Mouse (Mus musculus) CH12.LX (cell line): ENCODE measurements around the gene Kif1bp.

Source experiments
- CTCF ChIP-seq, 2 experiments: IDR thresholded peaks in 1 of 2; conservative IDR thresholded peaks in 1 of 2; 2 replicates each; pipeline ENCODE4 v1.5.1; 2011 to 2012; ENCODE audit warnings: low read depth in 2 of 2, low read length in 2 of 2, improper control_type of control experiment in 1 of 2, inconsistent platforms in 1 of 2, mild to moderate bottlenecking in 1 of 2, moderate library complexity in 1 of 2
- ELF1 ChIP-seq: IDR thresholded peaks from 2 replicates; pipeline ENCODE4 v1.6.1; 2014; ENCODE audit warnings: low read depth, mild to moderate bottlenecking, inconsistent platforms, low read length, improper control_type of control experiment
- EP300 ChIP-seq: IDR thresholded peaks from 2 replicates; pipeline ENCODE4 v1.6.1; 2011; ENCODE audit warnings: low read length, improper control_type of control experiment
- ETS1 ChIP-seq: conservative IDR thresholded peaks from 2 replicates; pipeline ENCODE4 v1.6.1; 2012; ENCODE audit warnings: low read depth, mild to moderate bottlenecking, inconsistent platforms, low read length, improper control_type of control experiment, moderate library complexity
- JUND ChIP-seq: conservative IDR thresholded peaks from 2 replicates; pipeline ENCODE4 v1.6.1; 2011; ENCODE audit warnings: low read depth, low read length, improper control_type of control experiment
- MXI1 ChIP-seq: IDR thresholded peaks from 2 replicates; pipeline ENCODE4 v1.6.1; 2011; ENCODE audit warnings: mild to moderate bottlenecking, low read depth, low read length, improper control_type of control experiment
- POLR2A ChIP-seq: IDR thresholded peaks from 2 replicates; pipeline ENCODE4 v1.6.1; 2011; ENCODE audit warnings: low read depth, mild to moderate bottlenecking, improper control_type of control experiment, low read length
- POLR2AphosphoS2 ChIP-seq: IDR thresholded peaks from 2 replicates; pipeline ENCODE4 v1.6.1; 2011; ENCODE audit warnings: low read depth, low read length, improper control_type of control experiment
- RAD21 ChIP-seq: IDR thresholded peaks from 2 replicates; pipeline ENCODE4 v1.6.1; 2011; ENCODE audit warnings: low read depth, mild to moderate bottlenecking, low read length, improper control_type of control experiment, moderate library complexity
- UBTF ChIP-seq: IDR thresholded peaks from 2 replicates; pipeline ENCODE4 v1.6.1; 2012; ENCODE audit warnings: low read depth, mild to moderate bottlenecking, inconsistent platforms, low read length, improper control_type of control experiment, moderate library complexity
- USF1 ChIP-seq: IDR thresholded peaks from 2 replicates; pipeline ENCODE4 v1.6.1; 2014; ENCODE audit warnings: low read depth, mild to moderate bottlenecking, inconsistent platforms, low read length, improper control_type of control experiment
- ZC3H11A ChIP-seq: IDR thresholded peaks from 2 replicates; pipeline ENCODE4 v1.6.1; 2012; ENCODE audit warnings: low read depth, mild to moderate bottlenecking, inconsistent platforms, low read length, improper control_type of control experiment
- ZMIZ1 ChIP-seq: IDR thresholded peaks from 2 replicates; pipeline ENCODE4 v1.6.1; 2012; ENCODE audit warnings: low read depth, mild to moderate bottlenecking, inconsistent platforms, low read length, improper control_type of control experiment

- TF ChIP-seq CTCF (conservative IDR thresholded peaks at IDR 0.05 in 1 of 2, IDR thresholded peaks at IDR 0.05 in 1 of 2; ENCODE audit: low read depth in 2 of 2, low read length in 2 of 2): no peak
- no peak for TF ChIP-seq EP300
- no peak for TF ChIP-seq POLR2A
- TF ChIP-seq USF1: no peak
- no peak for TF ChIP-seq ETS1
- TF ChIP-seq POLR2AphosphoS2: no peak
- no peak for TF ChIP-seq ZC3H11A
- TF ChIP-seq MXI1: no peak
- no peak for TF ChIP-seq RAD21
- TF ChIP-seq ELF1: no peak
- TF ChIP-seq JUND: no peak
- TF ChIP-seq ZMIZ1: no peak
- TF ChIP-seq UBTF: no peak
Measured at GRCm38 (mm10) chr10:62575001-62575400, 3.3 kb downstream of the Kif1bp start.
